Mouse (Mus musculus): ENCODE data around the gene Lsmem1.

Lsmem1 gene

DNA sequence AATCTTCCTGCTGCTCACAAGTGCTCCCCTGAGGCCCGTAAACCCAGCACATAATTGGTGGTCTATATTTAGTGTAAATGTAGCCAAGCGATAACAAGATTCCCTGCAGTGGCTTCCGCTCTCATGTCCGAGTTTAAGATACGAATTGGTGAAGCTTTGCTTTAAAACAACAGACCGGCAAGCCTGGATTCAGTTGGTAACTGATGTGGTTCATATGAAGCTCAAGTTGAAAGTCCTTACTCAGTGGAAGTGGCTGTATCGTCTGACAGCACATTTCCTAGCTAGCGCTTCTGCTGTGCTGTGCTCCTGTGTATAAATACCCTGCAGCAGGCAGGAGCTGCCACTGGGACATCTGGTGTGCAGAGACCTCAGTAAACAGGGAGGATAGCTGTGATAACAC, at the start of gene Lsmem1:
Lsmem1 (minus strand) TSS at position 189 of the 400 bp plus-strand sequence.
- in situ Hi-C loops (cut with MseI, MboI), result no loop called here

GRCm38 (mm10) chr12:40248454-40249180, 49.3 kb upstream of the Lsmem1 start, which contains the start of gene Ifrd1:
Ifrd1 (minus strand) TSS chr12:40248504.
- in situ Hi-C loops (cut with MseI, MboI), result no loop called here

GRCm38 (mm10) chr12:40247976-40248375, 48.7 kb upstream of the Lsmem1 start:
- in situ Hi-C loops (cut with MseI, MboI), result no loop called here

- in situ Hi-C loops (cut with MseI, MboI), result no loop called here
These were observed 48.1 kb upstream of the Lsmem1 start for GRCm38 (mm10) chr12:40247384-40247783.

DNA sequence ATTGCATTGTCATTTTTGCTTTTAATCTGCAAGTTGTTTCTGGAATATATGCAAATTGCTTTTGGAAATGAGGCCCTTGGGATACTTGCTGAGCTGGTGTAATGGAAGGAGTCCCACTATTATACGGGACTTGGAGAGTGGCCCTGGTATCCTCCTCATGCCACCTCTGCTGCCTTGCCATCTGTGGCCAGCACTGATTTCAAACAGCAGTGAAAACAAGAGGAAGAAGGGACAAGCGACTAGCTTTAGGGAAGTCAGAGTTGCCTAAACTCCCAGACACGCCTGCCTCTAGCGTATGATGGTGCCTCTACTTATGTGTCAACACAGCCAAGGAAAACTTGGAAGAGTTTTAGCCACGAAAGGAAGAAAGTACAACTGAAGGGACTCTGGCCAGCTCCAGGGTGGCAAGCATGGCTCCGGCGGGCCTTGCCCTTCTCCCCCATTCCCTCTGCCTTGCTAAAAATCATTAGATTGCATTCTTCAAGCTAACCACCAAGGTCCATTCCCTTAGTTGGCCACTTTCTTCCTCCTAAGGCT, 46.2 kb upstream of the Lsmem1 start:
- in situ Hi-C loops (cut with MseI, MboI), result no loop called here

DNA sequence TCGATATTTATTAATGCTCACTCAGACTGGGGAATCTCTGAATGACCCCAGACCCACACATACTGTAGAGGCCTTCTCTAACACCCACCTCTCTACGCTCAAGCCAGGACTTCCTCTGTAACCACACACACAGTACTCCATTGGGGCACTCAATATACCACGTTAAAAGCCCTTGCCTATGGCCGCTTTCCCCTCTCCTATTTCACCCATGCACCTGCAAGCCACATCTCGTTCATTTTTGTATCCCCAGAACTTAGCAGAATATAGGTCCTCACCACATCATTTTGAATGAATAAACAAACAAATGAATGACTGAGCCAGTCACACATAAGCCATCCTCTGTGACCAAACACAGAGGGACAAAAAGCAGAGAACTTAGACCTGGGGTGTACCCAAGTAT, 45.6 kb upstream of the Lsmem1 start:
- in situ Hi-C loops (cut with MseI, MboI), result no loop called here

DNA sequence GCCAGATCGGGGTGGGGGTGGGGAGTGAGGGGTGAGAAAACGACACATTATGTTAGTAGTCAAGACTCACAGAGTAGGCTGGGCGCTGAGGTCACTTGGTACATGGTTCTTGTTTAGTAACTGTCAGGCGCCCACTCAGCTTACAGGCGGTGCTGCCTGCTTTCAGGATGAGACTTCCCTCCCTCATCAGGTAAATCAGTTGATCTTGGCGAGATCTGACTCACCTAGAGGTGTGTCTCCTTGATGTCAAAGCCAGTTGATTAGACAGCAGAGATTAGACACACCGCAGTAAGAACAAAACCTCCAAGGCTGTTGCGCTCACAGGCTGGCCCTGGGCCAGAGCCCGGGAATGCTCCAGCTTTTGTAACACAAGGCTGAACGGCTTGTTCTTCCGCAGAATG, 44.5 kb upstream of the Lsmem1 start:
- in situ Hi-C loops (cut with MseI, MboI), result no loop called here

DNA sequence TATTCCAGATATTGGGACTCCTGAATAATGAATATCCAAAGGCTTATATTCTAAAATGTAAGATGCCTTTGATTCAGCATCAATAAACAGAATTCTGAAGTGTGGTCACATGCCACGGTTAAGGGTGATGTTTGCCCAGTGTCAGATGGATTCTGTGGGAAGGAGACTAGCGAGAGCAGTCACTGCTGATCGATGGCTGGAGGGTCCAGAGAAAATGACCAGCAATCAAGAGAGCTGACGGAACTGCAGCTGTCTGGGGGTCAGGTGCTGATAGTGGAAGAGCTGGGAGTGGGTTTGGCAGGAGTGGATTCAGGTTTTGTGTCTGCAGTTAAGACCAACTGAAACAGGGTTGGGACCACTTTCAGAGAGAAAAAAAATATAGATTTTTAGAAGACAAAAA, 44.0 kb upstream of the Lsmem1 start:
- in situ Hi-C loops (cut with MseI, MboI), result no loop called here

DNA sequence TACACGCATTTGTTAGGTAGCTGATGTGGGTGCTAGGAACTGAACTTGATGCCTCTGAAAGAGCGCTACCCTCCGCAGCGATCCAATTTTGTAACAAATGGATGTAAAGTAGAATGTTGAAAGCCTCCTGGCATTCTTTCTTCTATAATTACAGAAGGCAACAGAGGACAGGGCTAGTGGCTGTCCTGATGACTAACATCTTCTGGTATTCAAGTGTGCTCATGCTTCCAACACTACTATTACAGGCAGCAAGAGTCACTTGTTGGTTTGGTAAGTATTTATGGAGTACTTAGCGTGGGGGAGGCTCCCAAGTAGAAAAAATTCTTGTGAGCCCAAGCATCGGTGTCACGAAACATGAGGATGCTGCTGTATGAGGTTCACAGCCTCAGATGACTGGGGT, 39.9 kb upstream of the Lsmem1 start:
- in situ Hi-C loops (cut with MseI, MboI), result no loop called here

DNA sequence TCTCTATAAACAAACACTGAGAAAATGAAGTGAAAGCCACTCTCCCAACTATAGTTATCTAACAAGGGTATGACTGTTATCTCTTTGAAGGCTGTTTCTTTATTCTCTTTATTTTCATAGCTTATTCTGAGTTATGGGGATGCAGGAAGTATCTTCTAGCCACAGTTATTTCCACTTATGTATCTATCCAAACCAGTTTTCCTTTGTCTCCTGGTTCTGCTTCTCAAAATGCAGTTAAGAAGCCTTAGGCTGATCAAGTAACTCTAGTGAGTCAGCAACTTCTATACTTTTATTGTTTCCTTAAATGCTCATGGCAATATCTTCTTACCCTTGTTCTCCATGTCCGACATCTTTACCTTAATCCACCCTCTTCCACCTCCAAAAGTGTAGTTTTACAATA, 32.9 kb upstream of the Lsmem1 start:
- in situ Hi-C loops (cut with MseI, MboI), result no loop called here

- in situ Hi-C loops (cut with MseI, MboI), result no loop called here
These were observed 32.3 kb upstream of the Lsmem1 start for GRCm38 (mm10) chr12:40231632-40232031.

DNA sequence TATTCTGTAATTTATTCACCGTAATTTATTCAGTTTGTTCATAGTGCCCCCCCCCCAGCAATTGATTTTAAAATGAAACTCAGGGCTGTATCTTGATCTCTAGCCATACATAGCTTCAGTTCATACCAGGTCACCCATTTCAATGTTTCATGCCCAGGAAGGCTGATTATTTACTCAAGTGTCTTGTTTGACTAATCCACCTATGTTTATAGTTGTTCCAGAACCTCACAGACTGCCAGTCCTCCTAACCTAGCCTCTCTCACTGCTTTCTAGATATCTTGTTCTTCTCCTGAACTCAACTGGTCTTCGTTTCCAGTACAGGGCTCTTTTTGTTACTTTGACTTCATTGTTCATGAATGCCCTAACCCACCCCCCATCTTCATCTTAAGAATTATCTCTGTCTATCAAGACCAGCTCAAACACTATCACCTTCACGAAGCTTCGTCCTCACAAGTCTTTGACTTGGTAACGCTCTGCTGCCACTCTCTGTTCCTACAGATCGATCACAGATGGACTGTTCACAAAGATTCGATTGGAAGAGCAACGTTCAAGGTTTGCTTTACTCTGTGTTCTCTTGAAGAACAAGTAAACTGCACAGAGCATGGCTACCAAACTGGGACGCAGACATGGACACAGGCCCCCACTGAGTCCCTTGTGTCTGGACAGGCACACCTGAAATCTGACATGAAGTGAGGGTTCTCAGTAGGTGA, 25.0 kb upstream of the Lsmem1 start:
- in situ Hi-C loops (cut with MseI, MboI), result no loop called here

DNA sequence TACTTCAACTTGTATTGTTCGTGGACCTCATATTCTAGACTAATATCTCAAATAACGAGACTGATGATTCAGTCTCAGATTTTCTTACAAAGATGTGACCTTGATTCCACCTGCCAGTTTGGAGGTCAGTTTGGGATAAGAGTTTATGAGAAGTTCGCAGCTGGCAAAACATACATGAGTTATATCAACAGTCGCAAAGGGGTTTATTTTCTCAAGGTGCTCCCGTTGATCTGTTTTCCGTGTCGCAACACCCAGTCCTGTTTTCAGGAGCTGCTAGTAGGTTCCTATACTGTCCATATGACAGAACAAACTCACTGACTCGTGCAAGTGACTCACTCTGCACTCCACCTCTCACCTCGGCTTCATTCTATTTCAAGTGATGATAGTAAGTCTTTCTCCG, 24.4 kb upstream of the Lsmem1 start:
- in situ Hi-C loops (cut with MseI, MboI), result no loop called here

GRCm38 (mm10) chr12:40223082-40223619, 23.9 kb upstream of the Lsmem1 start:
- in situ Hi-C loops (cut with MseI, MboI), result no loop called here

DNA sequence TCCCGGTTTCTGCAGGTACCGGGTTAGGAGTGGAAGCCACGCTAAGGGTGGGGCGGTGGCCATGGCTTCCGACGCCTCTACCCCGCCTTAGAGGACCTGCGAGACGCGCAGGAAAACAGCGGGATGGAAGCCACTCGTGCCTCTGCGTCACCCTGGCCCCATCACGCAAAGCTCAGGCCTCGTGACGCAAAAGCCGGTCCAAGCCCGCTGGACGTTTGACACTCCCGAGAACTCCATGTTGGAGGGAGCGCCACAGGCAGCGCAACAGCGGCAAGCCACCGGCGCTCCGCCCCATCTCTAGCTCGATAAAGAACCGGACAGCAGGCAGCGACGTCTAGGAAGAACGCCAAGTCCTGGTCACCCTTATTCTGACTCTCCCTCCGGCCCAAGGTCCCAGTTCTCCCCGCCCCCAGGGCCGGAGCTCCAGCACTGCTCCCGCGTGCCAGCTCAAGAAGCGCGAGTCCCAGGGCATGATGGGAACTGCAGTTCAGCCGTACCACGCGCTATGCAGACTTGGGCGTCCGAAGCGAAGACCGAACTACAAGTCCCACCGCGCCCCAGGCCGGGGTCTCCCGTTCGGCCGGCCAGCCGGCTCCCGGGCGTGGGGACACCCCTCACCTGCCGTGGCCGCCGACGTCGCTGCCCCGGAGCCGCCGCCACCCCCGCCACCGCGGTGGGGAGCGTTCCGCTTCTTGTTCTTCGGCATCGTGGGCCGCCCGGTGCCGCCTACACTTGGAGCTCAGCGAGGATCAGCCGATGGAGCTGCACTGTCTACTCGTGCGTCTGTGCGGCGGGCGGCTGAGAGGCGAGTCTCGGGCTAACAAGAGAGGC, 23.2 kb upstream of the Lsmem1 start:
- in situ Hi-C loops (cut with MseI, MboI), result no loop called here

GRCm38 (mm10) chr12:40221611-40222010, 22.3 kb upstream of the Lsmem1 start:
- in situ Hi-C loops (cut with MseI, MboI), result no loop called here

DNA sequence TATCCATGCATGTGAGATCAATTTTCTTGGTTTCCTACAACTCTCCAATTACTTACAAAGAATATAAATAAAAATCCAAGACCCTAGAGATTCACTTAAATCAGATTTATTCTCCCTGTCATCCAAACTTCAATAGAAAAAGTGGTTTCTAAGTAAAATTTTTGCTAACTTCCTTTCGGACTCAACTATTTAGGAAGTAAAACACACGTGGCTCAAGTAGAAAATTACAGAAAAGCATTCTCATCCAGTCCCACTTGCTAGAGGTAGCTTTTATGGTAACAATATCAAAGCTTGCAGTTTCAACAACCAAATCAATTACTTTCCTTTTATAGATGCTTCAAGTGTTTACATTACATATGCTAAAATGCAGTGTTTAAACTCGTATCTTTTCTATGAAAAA, 21.6 kb upstream of the Lsmem1 start:
- in situ Hi-C loops (cut with MseI, MboI), result no loop called here

DNA sequence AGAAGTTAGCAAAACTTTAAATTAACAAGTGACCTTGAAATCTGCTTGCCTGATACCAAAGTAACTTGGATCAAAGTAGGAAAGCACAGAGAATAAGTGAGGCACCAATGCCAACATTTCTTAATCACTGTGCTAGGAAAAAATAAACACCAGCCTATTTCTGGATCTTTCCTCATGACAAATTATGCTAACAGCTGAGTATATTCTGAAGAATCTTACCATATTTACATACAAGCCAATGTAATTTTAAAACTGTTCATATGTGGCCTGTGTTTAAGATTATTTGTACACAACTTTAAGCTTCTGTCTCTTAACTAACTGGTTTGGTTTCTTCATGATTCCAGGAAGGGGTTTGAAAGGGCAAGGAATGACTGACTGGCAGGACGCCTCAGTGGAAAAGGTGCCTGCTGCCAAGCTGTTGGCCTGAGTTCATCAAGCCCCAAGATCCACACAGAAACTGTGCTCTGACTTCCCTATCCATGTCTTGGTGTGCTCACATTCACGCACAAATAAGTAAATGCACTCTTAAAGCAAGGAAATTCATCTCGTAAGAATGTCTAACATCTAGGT, 20.8 kb upstream of the Lsmem1 start:
- in situ Hi-C loops (cut with MseI, MboI), result no loop called here

DNA sequence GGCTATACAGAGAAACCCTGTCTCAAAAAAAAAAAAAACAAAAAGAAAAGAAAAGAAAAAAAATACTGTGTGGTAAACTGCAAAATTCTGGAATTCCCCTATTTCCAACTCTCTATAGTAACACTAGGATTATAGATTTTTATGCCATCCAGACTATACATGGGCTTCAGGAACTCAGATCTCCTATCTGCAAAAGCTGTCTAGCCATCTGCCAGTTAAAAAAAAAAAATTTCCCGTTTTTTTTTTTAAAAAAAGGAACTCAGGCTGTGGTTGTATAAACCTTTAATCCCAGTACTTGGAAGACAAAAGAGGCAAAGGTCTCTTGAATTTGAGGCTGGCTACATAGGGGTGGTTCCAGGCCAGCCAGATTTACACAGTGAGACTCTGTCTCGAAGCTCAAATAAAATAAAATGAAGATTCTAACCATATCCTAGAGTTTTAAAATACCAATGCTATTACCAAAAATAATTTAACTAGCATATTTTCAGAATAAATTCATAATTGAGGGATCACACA, 19.2 kb upstream of the Lsmem1 start:
- in situ Hi-C loops (cut with MseI, MboI), result no loop called here

DNA sequence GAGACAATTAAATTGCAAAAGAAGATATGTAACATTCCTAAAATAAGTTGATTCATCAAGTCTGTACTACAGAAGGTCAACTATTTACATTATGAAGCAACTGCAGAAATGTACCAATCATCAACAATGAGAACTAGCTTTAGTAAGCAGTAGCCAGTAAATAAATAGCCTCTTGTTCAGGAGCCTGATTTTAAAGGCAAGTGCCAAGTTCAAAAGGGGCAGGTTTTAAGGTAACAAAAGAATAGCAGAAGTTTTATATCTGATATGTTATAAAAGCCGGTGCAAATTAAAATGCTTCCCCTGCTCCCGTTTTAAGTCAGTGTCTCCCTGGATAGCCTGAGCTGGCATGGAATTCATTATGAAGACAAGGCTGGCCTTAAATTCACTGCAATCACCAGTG, 18.5 kb upstream of the Lsmem1 start:
- in situ Hi-C loops (cut with MseI, MboI), result no loop called here
